Mouse (Mus musculus): ENCODE measurements around the gene Milr1. TPM values are rescaled to one million over a fixed set of nuclear protein-coding genes. Genes with fewer than 3 reads are reported as not detected.
"Not testable (repeated sequence)": the region's sequence is repeated elsewhere in the genome, so short reads cannot be mapped to it uniquely, and the experiment has no call there.

Milr1 gene
- total RNA-seq, 1 experiment: 0.58 TPM

DNA sequence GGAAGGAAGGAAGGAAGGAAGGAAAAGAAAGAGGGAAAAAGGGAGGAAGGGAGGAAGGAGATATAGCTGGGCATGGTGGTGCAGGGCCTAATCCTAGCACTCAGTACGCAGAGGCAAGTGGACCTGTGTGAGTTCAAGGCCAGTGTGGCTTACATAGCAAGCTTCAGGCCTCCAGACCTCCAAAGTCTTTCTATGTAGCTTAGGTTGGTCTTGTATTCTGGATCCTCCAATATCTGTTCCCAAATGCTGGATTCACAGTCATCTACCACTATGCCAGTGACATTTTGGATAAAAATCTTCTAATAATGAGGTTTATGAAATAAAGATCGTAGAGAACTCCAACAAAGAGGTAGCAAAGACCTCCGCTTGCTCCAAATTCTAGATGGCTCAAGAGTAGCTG is 9.2 kb upstream of the Milr1 start:
- no peak for DNase-seq (ENCODE audit: low read depth, low spot score)
- Histone ChIP-seq H3K4me3 (ENCODE audit: insufficient read depth in 1 of 2, low read depth in 1 of 2, low read length in 2 of 2, poor library complexity in 1 of 2, severe bottlenecking in 1 of 2) (no peak overlapping the region), H3K9ac (ENCODE audit: insufficient read depth, low read depth, low read length, poor library complexity, severe bottlenecking) (no peak overlapping the region), H3K9me3 (ENCODE audit: control insufficient read depth, insufficient read depth, low read depth, low read length) (no peaks in the 10 kb centered on the region), H3K27ac (ENCODE audit: insufficient read depth, low read depth, low read length, poor library complexity, severe bottlenecking) (no peak overlapping the region), H3K36me3 (ENCODE audit: control insufficient read depth, insufficient read depth, low read length, poor library complexity, severe bottlenecking) (no peaks in the 10 kb centered on the region), H3K4me1 (ENCODE audit: control insufficient read depth in 2 of 2, insufficient read depth in 2 of 2, low read length in 2 of 2, poor library complexity in 1 of 2) (peaks cover 3% of the 10 kb centered on the region in 2 experiments; a peak in 2 of 4 replicates)
- TF ChIP-seq CHD2 (IDR thresholded peaks at IDR 0.05; ENCODE audit: low read depth, low read length) (no peak), MAFK (IDR thresholded peaks at IDR 0.05; ENCODE audit: insufficient read depth, low read depth, low read length) (no peak), ZNF384 (IDR thresholded peaks at IDR 0.05; ENCODE audit: low read depth, low read length) (no peak), HCFC1 (IDR thresholded peaks at IDR 0.05; ENCODE audit: borderline replicate concordance, insufficient read depth, low read length) (no peak)
- in situ Hi-C loops (cut with MboI; ENCODE audit: low sequenced_read_pairs in 2 of 2, unreplicated experiment in 2 of 2): loop anchor here (5.0 to 25.0 kb wide), 4 partner anchors 95 to 327 kb away; no protein-coding TSS in a partner anchor

GRCm38 (mm10) chr11:106742388-106742841 is 8.6 kb upstream of the Milr1 start:
- peak; percentile 54 for DNase-seq (ENCODE audit: low read depth, low spot score)
- Histone ChIP-seq H3K36me3 (ENCODE audit: control insufficient read depth, insufficient read depth, low read length, poor library complexity, severe bottlenecking) (no peaks in the 10 kb centered on the region), H3K4me1 (ENCODE audit: control insufficient read depth in 2 of 2, insufficient read depth in 2 of 2, low read length in 2 of 2, poor library complexity in 1 of 2) (no peaks in the 10 kb centered on the region), H3K9ac (ENCODE audit: insufficient read depth, low read depth, low read length, poor library complexity, severe bottlenecking) (no peak overlapping the region), H3K9me3 (ENCODE audit: control insufficient read depth, insufficient read depth, low read depth, low read length) (no peaks in the 10 kb centered on the region; the same call in 1 of the 2 replicates), H3K27ac (ENCODE audit: insufficient read depth, low read depth, low read length, poor library complexity, severe bottlenecking) (no peak overlapping the region), H3K4me3 (ENCODE audit: insufficient read depth in 1 of 2, low read depth in 1 of 2, low read length in 2 of 2, poor library complexity in 1 of 2, severe bottlenecking in 1 of 2) (no peak overlapping the region)
- in situ Hi-C loops (cut with MboI; ENCODE audit: low sequenced_read_pairs in 2 of 2, unreplicated experiment in 2 of 2): loop anchor here (5.0 to 25.0 kb wide), 4 partner anchors 95 to 328 kb away; no protein-coding TSS in a partner anchor
- peak; percentile 82; the same call in 1 of the 2 replicates for TF ChIP-seq ZNF384 (IDR thresholded peaks at IDR 0.05; ENCODE audit: low read depth, low read length)
- TF ChIP-seq ZC3H11A (IDR thresholded peaks at IDR 0.05; ENCODE audit: borderline replicate concordance, low read depth, low read length): peak; percentile 85
- no peak for TF ChIP-seq HCFC1 (IDR thresholded peaks at IDR 0.05; ENCODE audit: borderline replicate concordance, insufficient read depth, low read length)
- TF ChIP-seq MAFK (IDR thresholded peaks at IDR 0.05; ENCODE audit: insufficient read depth, low read depth, low read length): no peak

DNA sequence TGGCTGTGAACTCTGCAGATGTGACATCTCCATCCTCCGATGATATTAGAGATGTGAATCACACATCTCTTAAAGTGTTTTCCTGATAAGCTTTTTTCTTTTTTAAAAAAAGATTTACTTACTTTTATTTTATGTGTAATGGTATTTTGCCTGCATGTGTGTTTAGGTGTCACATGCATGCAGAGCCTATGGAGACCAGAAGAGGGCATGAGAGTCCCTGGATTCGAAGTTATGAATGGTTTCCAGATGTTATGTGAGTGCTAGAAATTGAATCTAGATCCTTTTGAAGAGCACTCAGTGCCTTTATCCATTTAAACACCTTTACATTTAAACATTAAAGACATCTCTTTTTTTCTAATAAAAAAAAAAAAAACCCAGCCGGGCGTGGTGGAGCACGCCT is 6.1 kb upstream of the Milr1 start:
- Histone ChIP-seq H3K9ac (ENCODE audit: insufficient read depth, low read depth, low read length, poor library complexity, severe bottlenecking) (no peak overlapping the region), H3K27ac (ENCODE audit: insufficient read depth, low read depth, low read length, poor library complexity, severe bottlenecking) (no peak overlapping the region), H3K4me1 (ENCODE audit: control insufficient read depth in 2 of 2, insufficient read depth in 2 of 2, low read length in 2 of 2, poor library complexity in 1 of 2) (no peaks in the 10 kb centered on the region), H3K36me3 (ENCODE audit: control insufficient read depth, insufficient read depth, low read length, poor library complexity, severe bottlenecking) (no peaks in the 10 kb centered on the region), H3K9me3 (ENCODE audit: control insufficient read depth, insufficient read depth, low read depth, low read length) (no peaks in the 10 kb centered on the region; the same call in 1 of the 2 replicates), H3K4me3 (ENCODE audit: insufficient read depth in 1 of 2, low read depth in 1 of 2, low read length in 2 of 2, poor library complexity in 1 of 2, severe bottlenecking in 1 of 2) (no peak overlapping the region)
- in situ Hi-C loops (cut with MboI; ENCODE audit: low sequenced_read_pairs in 2 of 2, unreplicated experiment in 2 of 2): loop anchor here (5.0 to 25.0 kb wide), 4 partner anchors 98 to 330 kb away; no protein-coding TSS in a partner anchor
- DNase-seq (ENCODE audit: low read depth, low spot score): no peak
- TF ChIP-seq ZC3H11A (IDR thresholded peaks at IDR 0.05; ENCODE audit: borderline replicate concordance, low read depth, low read length): 0 out of 2 replicates have a peak, but pooled peaks have one; percentile 35
- TF ChIP-seq ZNF384 (IDR thresholded peaks at IDR 0.05; ENCODE audit: low read depth, low read length): no peak
- TF ChIP-seq CHD2 (IDR thresholded peaks at IDR 0.05; ENCODE audit: low read depth, low read length): no peak

DNA sequence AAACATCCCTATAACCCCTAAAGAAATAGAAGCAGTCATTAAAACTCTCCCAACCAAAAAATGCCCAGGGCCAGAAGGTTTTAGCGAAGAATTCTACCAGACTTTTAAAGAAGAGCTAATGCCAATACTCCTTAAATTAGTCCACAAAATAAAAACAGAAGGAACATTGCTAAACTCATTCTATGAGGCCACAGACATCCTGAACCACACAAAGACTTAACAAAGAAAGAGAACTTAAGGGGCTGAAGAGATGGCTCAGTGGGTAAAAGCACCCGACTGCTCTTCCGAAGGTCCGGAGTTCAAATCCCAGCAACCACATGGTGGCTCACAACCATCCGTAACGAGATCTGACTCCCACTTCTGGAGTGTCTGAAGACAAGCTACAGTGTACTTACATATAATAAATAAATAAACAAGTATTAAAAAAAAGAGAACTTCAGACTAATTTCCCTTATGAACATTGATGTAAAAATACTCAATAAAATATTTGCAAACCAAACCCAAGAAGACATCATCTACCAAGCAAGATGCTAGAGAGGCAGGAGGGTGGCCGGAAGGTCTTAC is 1.4 kb upstream of the Milr1 start:
- H3K27ac ChIP-seq (ENCODE audit: insufficient read depth, low read depth, low read length, poor library complexity, severe bottlenecking); H3K9me3 ChIP-seq (ENCODE audit: control insufficient read depth, insufficient read depth, low read depth, low read length): not testable (repeated sequence)
- in situ Hi-C loops (cut with MboI; ENCODE audit: low sequenced_read_pairs in 2 of 2, unreplicated experiment in 2 of 2): loop anchor here (10.0 to 25.0 kb wide), 4 partner anchors 105 to 335 kb away; no protein-coding TSS in a partner anchor

More for the DNA sequence above, 1.4 kb upstream of the Milr1 start:
- not testable (repeated sequence) for H3K4me1 ChIP-seq (ENCODE audit: control insufficient read depth in 2 of 2, insufficient read depth in 2 of 2, low read length in 2 of 2, poor library complexity in 1 of 2); H3K4me3 ChIP-seq (ENCODE audit: insufficient read depth in 1 of 2, low read depth in 1 of 2, low read length in 2 of 2, poor library complexity in 1 of 2, severe bottlenecking in 1 of 2); H3K36me3 ChIP-seq (ENCODE audit: control insufficient read depth, insufficient read depth, low read length, poor library complexity, severe bottlenecking); DNase-seq (ENCODE audit: low read depth, low spot score); H3K9ac ChIP-seq (ENCODE audit: insufficient read depth, low read depth, low read length, poor library complexity, severe bottlenecking)

All from ES-E14 (cell line).